Mouse (Mus musculus) cerebellum, postnatal 10 days (tissue): ENCODE measurements around the gene Litaf.

Experiments
- DNase-seq, 2 experiments: peaks; one replicate each; pipeline ENCODE4 v3.0.0; 2021; ENCODE audit warnings: mixed read lengths in 2 of 2

Litaf gene

GRCm38 (mm10) chr16:10952881-10953280 lies 113.1 kb downstream of the Litaf start:
- no peak for DNase-seq

- DNase-seq: peak in 1 of 2 experiments; percentile 18
These were observed 113.9 kb downstream of the Litaf start for GRCm38 (mm10) chr16:10952071-10952470.

- peak; percentile 57 to 58 for DNase-seq
These were observed 114.4 kb downstream of the Litaf start for GRCm38 (mm10) chr16:10951581-10951980.

GRCm38 (mm10) chr16:10950539-10950938 lies 115.4 kb downstream of the Litaf start:
- DNase-seq: no peak

- DNase-seq: no peak
These were observed 118.2 kb downstream of the Litaf start for GRCm38 (mm10) chr16:10947724-10948123.

- peak; percentile 49 to 58 for DNase-seq
These were observed 120.4 kb downstream of the Litaf start for GRCm38 (mm10) chr16:10945381-10946127.

GRCm38 (mm10) chr16:10944545-10944944 lies 121.4 kb downstream of the Litaf start:
- DNase-seq: no peak

GRCm38 (mm10) chr16:10943257-10943656 lies 122.7 kb downstream of the Litaf start:
- DNase-seq: no peak

GRCm38 (mm10) chr16:10940661-10941060 lies 125.3 kb downstream of the Litaf start:
- no peak for DNase-seq

GRCm38 (mm10) chr16:10939932-10940331 lies 126.0 kb downstream of the Litaf start:
- DNase-seq: no peak

GRCm38 (mm10) chr16:10937497-10937896 lies 128.5 kb downstream of the Litaf start:
- no peak for DNase-seq

- DNase-seq: no peak
These were observed 129.1 kb downstream of the Litaf start for GRCm38 (mm10) chr16:10936700-10937319.

- no peak for DNase-seq
These were observed 131.9 kb downstream of the Litaf start for GRCm38 (mm10) chr16:10934047-10934446.

- peak; percentile 72 to 81 for DNase-seq
These were observed 132.6 kb downstream of the Litaf start for GRCm38 (mm10) chr16:10933372-10933771.

- no peak for DNase-seq
These were observed 138.9 kb downstream of the Litaf start for GRCm38 (mm10) chr16:10927026-10927425.

- DNase-seq: peak; percentile 57 to 64
These were observed 140.3 kb downstream of the Litaf start for GRCm38 (mm10) chr16:10925591-10926180.

- peak; percentile 46 to 73 for DNase-seq
These were observed 142.4 kb downstream of the Litaf start for GRCm38 (mm10) chr16:10923561-10923960.

GRCm38 (mm10) chr16:10919856-10920255 lies 146.1 kb downstream of the Litaf start:
- peak; percentile 20 to 22 for DNase-seq

GRCm38 (mm10) chr16:10916271-10916670 lies 149.7 kb downstream of the Litaf start:
- no peak for DNase-seq

GRCm38 (mm10) chr16:10915066-10915465 lies 150.9 kb downstream of the Litaf start:
- DNase-seq: no peak

GRCm38 (mm10) chr16:10911061-10911460 lies 154.9 kb downstream of the Litaf start:
- no peak for DNase-seq

GRCm38 (mm10) chr16:10910541-10910940 lies 155.4 kb downstream of the Litaf start:
- no peak for DNase-seq
